Mouse (Mus musculus): ENCODE data around the gene Slc16a14. TPM values are rescaled to one million over a fixed set of nuclear protein-coding genes. Genes with fewer than 3 reads are reported as not detected.
"Not testable (repeated sequence)": the region's sequence is repeated elsewhere in the genome, so short reads cannot be mapped to it uniquely, and the experiment has no call there.

The Slc16a14 gene
- total RNA-seq (2012; rRNA removed) = 0.13 TPM in 1 of 2 replicates, not detected in the other
- total RNA-seq (2014; rRNA removed) = not detected in 2 replicates
- polyA plus RNA-seq (2012; ENCODE audit: insufficient read length, low read depth) = 0.10 and 0.12 TPM in 2 replicates

DNA sequence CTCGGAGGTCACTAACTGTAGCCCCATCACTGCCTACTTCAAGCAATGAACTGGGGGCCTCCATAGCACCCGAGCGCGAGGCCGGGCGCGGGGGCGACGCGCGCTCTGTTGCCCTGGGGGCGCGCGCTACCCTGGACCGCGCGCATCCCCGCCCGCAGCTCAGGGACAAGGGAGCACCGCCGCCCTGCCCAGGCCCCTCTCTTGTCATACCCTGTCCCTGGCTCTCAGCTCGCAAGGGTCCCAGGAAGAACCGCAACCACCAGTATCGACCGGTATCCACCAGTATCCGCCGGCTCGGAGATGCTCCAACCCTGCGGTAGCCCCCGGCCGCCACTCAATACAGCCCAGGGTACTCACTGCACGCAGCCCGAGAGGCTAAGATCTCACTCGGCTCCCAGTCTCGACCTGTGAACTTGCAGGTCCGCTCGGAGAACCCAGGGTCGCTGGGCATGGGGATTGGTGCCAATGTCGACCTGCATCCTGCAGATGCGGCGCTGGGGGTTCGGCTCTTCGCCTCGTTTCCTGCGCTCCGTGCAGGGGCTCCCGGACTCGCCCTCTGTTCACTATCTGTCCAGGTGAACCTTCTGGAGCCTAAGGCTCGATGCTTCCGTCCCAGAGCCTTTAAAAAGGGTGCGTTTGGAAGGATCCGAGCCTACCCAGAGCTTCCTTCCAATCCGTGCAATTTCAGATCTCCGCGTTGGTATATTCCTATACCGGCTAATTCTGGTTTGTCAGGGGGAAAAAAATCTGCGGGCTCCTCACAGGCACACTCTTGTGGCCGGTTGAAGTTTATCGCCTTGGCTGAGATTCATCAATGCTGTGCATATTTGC, at the start of gene Slc16a14:
Slc16a14 (minus strand) TSS at position 632 of the 831 bp plus-strand sequence.
- peaks cover 0 to 13% of the 10 kb centered on the region in 2 experiments; a peak in 2 of 4 replicates for H3K4me1 ChIP-seq (ENCODE audit: control insufficient read depth in 1 of 2, insufficient read depth in 2 of 2)
- TF ChIP-seq RCOR1 (conservative IDR thresholded peaks at IDR 0.05; ENCODE audit: low read depth, low read length) (no peak), CTCF (conservative IDR thresholded peaks at IDR 0.05 in 1 of 2, IDR thresholded peaks at IDR 0.05 in 1 of 2; ENCODE audit: low read depth in 2 of 2, low read length in 2 of 2) (peak in 1 of 2 experiments; percentile 30; a peak in 2 of 4 replicates), ZNF384 (IDR thresholded peaks at IDR 0.05; ENCODE audit: low read depth, low read length) (peak; percentile 64)
- no peak for DNase-seq (ENCODE audit: extremely low read depth)
- dilution Hi-C loops (cut with MboI; ENCODE audit: extremely low pct_ligation_motif_present, extremely low pct_unique_long_range_greater_than_20kb, low sequenced_read_pairs) = no loop called here
- H3K9me3 ChIP-seq (replicated peaks; ENCODE audit: low read length) = peaks cover 12% of the 10 kb centered on the region
- no peaks in the 10 kb centered on the region for H3K36me3 ChIP-seq (replicated peaks in 1 of 2; ENCODE audit: control insufficient read depth in 1 of 2, insufficient read depth in 1 of 2, low read length in 1 of 2)
- peak within 1 kb of the TSS; percentile 25; the same call in 1 of the 2 replicates for H3K27ac ChIP-seq (ENCODE audit: insufficient read depth, low read depth)
- H3K27me3 ChIP-seq (replicated peaks) = peaks cover 7% of the 10 kb centered on the region
- peak within 1 kb of the TSS; percentile 81 for H3K9ac ChIP-seq (ENCODE audit: insufficient read depth, low read depth)
- in situ Hi-C loops (cut with MboI; ENCODE audit: low pct_ligation_motif_present, low pct_unique_long_range_greater_than_20kb, low sequenced_read_pairs) = no loop called here
- peak within 1 kb of the TSS; percentile 40; the same call in 1 of the 2 replicates for H3K4me2 ChIP-seq (ENCODE audit: insufficient read depth, low read depth, poor library complexity, severe bottlenecking)
- H3K4me3 ChIP-seq (replicated peaks in 1 of 3; ENCODE audit: low read depth in 2 of 3, low read length in 2 of 3, poor library complexity in 1 of 3) = peak within 1 kb of the TSS; percentile 38 to 63 (median 44)
- H3K79me2 ChIP-seq (replicated peaks; ENCODE audit: control insufficient read depth, extremely low read depth, insufficient read depth, poor library complexity, severe bottlenecking) = no peaks in the 10 kb centered on the region

DNA sequence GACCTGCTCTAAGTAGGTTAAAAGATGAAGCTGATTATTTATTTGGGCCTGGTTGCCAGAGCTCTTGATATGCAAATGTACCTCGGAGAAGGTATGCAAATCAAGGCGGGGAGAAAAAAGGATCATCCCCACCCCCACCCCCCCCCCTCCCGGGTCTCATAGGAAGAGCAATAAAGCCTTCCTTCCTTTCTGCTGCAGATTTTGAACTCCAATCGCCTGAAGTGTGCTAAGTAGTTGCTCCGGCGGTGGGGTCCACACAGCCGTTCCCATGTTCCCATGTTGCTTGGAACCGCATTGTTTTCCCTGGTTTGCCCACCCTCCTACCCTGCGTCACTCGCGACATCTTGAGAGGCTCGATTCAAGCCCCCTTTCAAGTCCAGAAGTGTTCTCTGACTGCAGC, 26.8 kb upstream of the Slc16a14 start:
- DNase-seq (ENCODE audit: extremely low read depth); H3K9me3 ChIP-seq (replicated peaks; ENCODE audit: low read length); H3K79me2 ChIP-seq (replicated peaks; ENCODE audit: control insufficient read depth, extremely low read depth, insufficient read depth, poor library complexity, severe bottlenecking); H3K9ac ChIP-seq (ENCODE audit: insufficient read depth, low read depth); H3K27me3 ChIP-seq (replicated peaks); H3K36me3 ChIP-seq (replicated peaks in 1 of 2; ENCODE audit: control insufficient read depth in 1 of 2, insufficient read depth in 1 of 2, low read length in 1 of 2); H3K4me1 ChIP-seq (ENCODE audit: control insufficient read depth in 1 of 2, insufficient read depth in 2 of 2); H3K27ac ChIP-seq (ENCODE audit: insufficient read depth, low read depth); in situ Hi-C loops (cut with MboI; ENCODE audit: low pct_ligation_motif_present, low pct_unique_long_range_greater_than_20kb, low sequenced_read_pairs); H3K4me2 ChIP-seq (ENCODE audit: insufficient read depth, low read depth, poor library complexity, severe bottlenecking); dilution Hi-C loops (cut with MboI; ENCODE audit: extremely low pct_ligation_motif_present, extremely low pct_unique_long_range_greater_than_20kb, low sequenced_read_pairs); H3K4me3 ChIP-seq (replicated peaks in 1 of 3; ENCODE audit: low read depth in 2 of 3, low read length in 2 of 3, poor library complexity in 1 of 3): not testable (repeated sequence)

DNA sequence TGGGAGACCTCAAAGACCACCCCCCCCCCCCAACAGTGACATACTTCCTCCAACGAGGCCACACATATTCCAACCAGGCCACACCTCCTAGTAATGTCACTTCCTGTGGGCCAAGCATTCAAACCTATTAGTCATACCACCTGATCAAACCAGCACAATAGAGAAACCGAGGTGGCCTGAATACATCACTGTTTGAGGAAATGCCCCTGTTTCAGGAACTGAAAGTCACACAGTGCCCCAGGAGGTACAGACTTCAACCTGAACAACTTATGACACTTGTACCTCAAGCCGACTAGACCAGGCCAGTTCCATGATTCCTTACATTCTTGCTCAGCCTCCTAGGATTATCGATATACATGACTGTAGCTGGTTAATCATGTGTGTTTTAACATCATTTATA, 22.8 kb upstream of the Slc16a14 start:
- dilution Hi-C loops (cut with MboI; ENCODE audit: extremely low pct_ligation_motif_present, extremely low pct_unique_long_range_greater_than_20kb, low sequenced_read_pairs); in situ Hi-C loops (cut with MboI; ENCODE audit: low pct_ligation_motif_present, low pct_unique_long_range_greater_than_20kb, low sequenced_read_pairs); H3K27me3 ChIP-seq (replicated peaks); H3K4me1 ChIP-seq (ENCODE audit: control insufficient read depth in 1 of 2, insufficient read depth in 2 of 2); H3K9ac ChIP-seq (ENCODE audit: insufficient read depth, low read depth); H3K79me2 ChIP-seq (replicated peaks; ENCODE audit: control insufficient read depth, extremely low read depth, insufficient read depth, poor library complexity, severe bottlenecking); H3K4me2 ChIP-seq (ENCODE audit: insufficient read depth, low read depth, poor library complexity, severe bottlenecking); H3K36me3 ChIP-seq (replicated peaks in 1 of 2; ENCODE audit: control insufficient read depth in 1 of 2, insufficient read depth in 1 of 2, low read length in 1 of 2); H3K4me3 ChIP-seq (replicated peaks in 1 of 3; ENCODE audit: low read depth in 2 of 3, low read length in 2 of 3, poor library complexity in 1 of 3); H3K9me3 ChIP-seq (replicated peaks; ENCODE audit: low read length): not testable (repeated sequence)
- peak; percentile 87 for DNase-seq (ENCODE audit: extremely low read depth)
- peak overlapping the region; percentile 32 for H3K27ac ChIP-seq (ENCODE audit: insufficient read depth, low read depth)
- peak; percentile 21; the same call in 1 of the 2 replicates for TF ChIP-seq ETS1 (conservative IDR thresholded peaks at IDR 0.05; ENCODE audit: low read depth, low read length)
- peak; percentile 41 for TF ChIP-seq ELF1 (IDR thresholded peaks at IDR 0.05; ENCODE audit: low read depth, low read length)
- peak; percentile 71 for TF ChIP-seq IRF4 (IDR thresholded peaks at IDR 0.05; ENCODE audit: low read depth, low read length)
- 0 out of 2 replicates have a peak, but pooled peaks have one; percentile 5 for TF ChIP-seq BHLHE40 (IDR thresholded peaks at IDR 0.05; ENCODE audit: low read depth, low read length)
- peak; percentile 43; the same call in 1 of the 2 replicates for TF ChIP-seq EP300 (IDR thresholded peaks at IDR 0.05; ENCODE audit: low read length)

DNA sequence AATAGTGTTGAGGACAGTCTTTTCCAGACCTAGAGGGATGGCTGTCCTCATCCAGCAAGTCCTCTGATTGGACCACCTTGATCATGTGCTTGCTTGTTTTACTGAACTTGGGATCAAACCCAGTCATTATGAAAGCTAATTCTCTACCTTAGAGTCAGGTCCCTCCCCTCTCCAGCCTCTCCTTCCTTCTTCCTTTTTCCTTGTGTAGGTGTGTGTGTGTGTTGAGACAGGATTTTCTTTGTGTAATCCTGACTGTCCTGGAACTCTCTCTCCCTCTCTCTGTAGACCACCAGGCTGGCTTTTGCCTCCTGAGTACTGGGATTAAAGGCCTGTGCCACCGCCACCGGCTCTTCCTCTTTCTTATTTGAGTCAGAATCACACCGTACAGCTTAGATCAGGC, 21.8 kb upstream of the Slc16a14 start:
- H3K27me3 ChIP-seq (replicated peaks); H3K4me1 ChIP-seq (ENCODE audit: control insufficient read depth in 1 of 2, insufficient read depth in 2 of 2); H3K27ac ChIP-seq (ENCODE audit: insufficient read depth, low read depth); H3K4me2 ChIP-seq (ENCODE audit: insufficient read depth, low read depth, poor library complexity, severe bottlenecking); H3K36me3 ChIP-seq (replicated peaks in 1 of 2; ENCODE audit: control insufficient read depth in 1 of 2, insufficient read depth in 1 of 2, low read length in 1 of 2); H3K9me3 ChIP-seq (replicated peaks; ENCODE audit: low read length); in situ Hi-C loops (cut with MboI; ENCODE audit: low pct_ligation_motif_present, low pct_unique_long_range_greater_than_20kb, low sequenced_read_pairs); dilution Hi-C loops (cut with MboI; ENCODE audit: extremely low pct_ligation_motif_present, extremely low pct_unique_long_range_greater_than_20kb, low sequenced_read_pairs); H3K4me3 ChIP-seq (replicated peaks in 1 of 3; ENCODE audit: low read depth in 2 of 3, low read length in 2 of 3, poor library complexity in 1 of 3); H3K79me2 ChIP-seq (replicated peaks; ENCODE audit: control insufficient read depth, extremely low read depth, insufficient read depth, poor library complexity, severe bottlenecking); H3K9ac ChIP-seq (ENCODE audit: insufficient read depth, low read depth): not testable (repeated sequence)
- peak; percentile 6 for DNase-seq (ENCODE audit: extremely low read depth)

All from CH12.LX (cell line).